Mouse (Mus musculus) MEL (cell line): Measurements from ENCODE around the gene Apoa2. TPM values are rescaled to one million over a fixed set of nuclear protein-coding genes. Genes with fewer than 3 reads are reported as not detected.

Experiments used
- DNase-seq: peaks from one replicate; pipeline ENCODE4 v3.0.0; 2011; ENCODE audit warnings: low read depth, low spot score
- H3K27ac ChIP-seq: 2 replicates; pipeline ENCODE4 v1.5.1; 2012; ENCODE audit warnings: low read depth, mild to moderate bottlenecking, control low read depth, low read length, moderate library complexity; ENCODE audit not compliant: control insufficient read depth
- H3K27me3 ChIP-seq, 2 experiments: fragments of 150-350 bp in 1 of 2; sonication (generic) in 1 of 2; 2 replicates each; pipeline ENCODE4 v1.6.1; 2012; ENCODE audit warnings: low read length in 2 of 2, mild to moderate bottlenecking in 2 of 2, improper control_type of control experiment in 1 of 2, moderate library complexity in 1 of 2; ENCODE audit not compliant: insufficient read depth in 2 of 2, control insufficient read depth in 1 of 2
- H3K36me3 ChIP-seq, 2 experiments: 2 replicates each; pipeline ENCODE4 v1.6.1; 2012 to 2014; ENCODE audit warnings: low read length in 2 of 2, improper control_type of control experiment in 1 of 2, inconsistent platforms in 1 of 2, mild to moderate bottlenecking in 1 of 2; ENCODE audit not compliant: insufficient read depth in 2 of 2, control insufficient read depth in 1 of 2
- H3K4me1 ChIP-seq, 2 experiments: fragments of 150-350 bp in 1 of 2; sonication (generic) in 1 of 2; 2 replicates each; pipeline ENCODE4 v1.6.1; 2012; ENCODE audit warnings: low read length in 2 of 2, improper control_type of control experiment in 1 of 2, mild to moderate bottlenecking in 1 of 2; ENCODE audit not compliant: insufficient read depth in 2 of 2, control insufficient read depth in 1 of 2
- H3K4me3 ChIP-seq, 2 experiments: fragments of 150-350 bp in 1 of 2; sonication (generic) in 1 of 2; 2 replicates each; pipeline ENCODE4 v1.5.1; 2012; ENCODE audit warnings: low read depth in 2 of 2, low read length in 2 of 2, mild to moderate bottlenecking in 2 of 2, moderate library complexity in 2 of 2, control low read depth in 1 of 2, improper control_type of control experiment in 1 of 2; ENCODE audit not compliant: control insufficient read depth in 1 of 2, insufficient read depth in 1 of 2
- H3K79me2 ChIP-seq: 2 replicates; pipeline ENCODE4 v1.6.1; 2012; ENCODE audit warnings: mild to moderate bottlenecking, low read length, moderate library complexity; ENCODE audit not compliant: control insufficient read depth, poor library complexity, insufficient read depth
- H3K9ac ChIP-seq: 2 replicates; pipeline ENCODE4 v1.6.1; 2012; ENCODE audit warnings: low read depth, mild to moderate bottlenecking, control low read depth, low read length, moderate library complexity; ENCODE audit not compliant: control insufficient read depth, poor library complexity, severe bottlenecking
- H3K9me3 ChIP-seq: fragments of 150-350 bp; sonication (generic); replicated peaks from 2 replicates; pipeline ENCODE4 v1.6.1; 2012; ENCODE audit warnings: mild to moderate bottlenecking, low read length, improper control_type of control experiment, moderate library complexity; ENCODE audit not compliant: insufficient read depth
- E2F4 ChIP-seq: IDR thresholded peaks from 2 replicates; pipeline ENCODE4 v1.6.1; 2011; ENCODE audit warnings: low read depth, low read length, improper control_type of control experiment, borderline replicate concordance
- ELF1 ChIP-seq: IDR thresholded peaks from 2 replicates; pipeline ENCODE4 v1.6.1; 2014; ENCODE audit warnings: low read depth, mild to moderate bottlenecking, inconsistent platforms, low read length, improper control_type of control experiment, moderate library complexity
- HCFC1 ChIP-seq: IDR thresholded peaks from 2 replicates; pipeline ENCODE4 v1.6.1; 2012; ENCODE audit warnings: low read depth, mild to moderate bottlenecking, inconsistent platforms, low read length, improper control_type of control experiment, moderate library complexity
- MAFK ChIP-seq: IDR thresholded peaks from 2 replicates; pipeline ENCODE4 v1.6.1; 2011; ENCODE audit warnings: low read depth, mild to moderate bottlenecking, low read length, improper control_type of control experiment, borderline replicate concordance
- MAX ChIP-seq: IDR thresholded peaks from 2 replicates; pipeline ENCODE4 v1.6.1; 2011; ENCODE audit warnings: low read length, improper control_type of control experiment
- MEF2A ChIP-seq: IDR thresholded peaks from 2 replicates; pipeline ENCODE4 v1.6.1; 2014; ENCODE audit warnings: low read depth, mild to moderate bottlenecking, inconsistent platforms, low read length, improper control_type of control experiment; ENCODE audit not compliant: poor library complexity, insufficient replicate concordance, severe bottlenecking; ENCODE audit errors: extremely low read depth
- MXI1 ChIP-seq: IDR thresholded peaks from 2 replicates; pipeline ENCODE4 v1.6.1; 2011; ENCODE audit warnings: mild to moderate bottlenecking, low read depth, low read length, improper control_type of control experiment
- POLR2AphosphoS2 ChIP-seq: IDR thresholded peaks from 2 replicates; pipeline ENCODE4 v1.6.1; 2011; ENCODE audit warnings: low read length, improper control_type of control experiment
- RAD21 ChIP-seq: IDR thresholded peaks from 2 replicates; pipeline ENCODE4 v1.6.1; 2011; ENCODE audit warnings: mild to moderate bottlenecking, low read depth, low read length, improper control_type of control experiment
- SIN3A ChIP-seq: IDR thresholded peaks from 2 replicates; pipeline ENCODE4 v1.6.1; 2012; ENCODE audit warnings: low read length, improper control_type of control experiment, inconsistent platforms
- SMC3 ChIP-seq: IDR thresholded peaks from 2 replicates; pipeline ENCODE4 v1.6.1; 2011; ENCODE audit warnings: low read depth, low read length, improper control_type of control experiment
- UBTF ChIP-seq: IDR thresholded peaks from 2 replicates; pipeline ENCODE4 v1.6.1; 2012; ENCODE audit warnings: low read depth, mild to moderate bottlenecking, inconsistent platforms, low read length, improper control_type of control experiment, moderate library complexity, borderline replicate concordance; ENCODE audit not compliant: insufficient read depth
- USF1 ChIP-seq: IDR thresholded peaks from 2 replicates; pipeline ENCODE4 v1.6.1; 2014; ENCODE audit warnings: low read depth, mild to moderate bottlenecking, inconsistent platforms, low read length, improper control_type of control experiment, moderate library complexity
- ZKSCAN1 ChIP-seq: IDR thresholded peaks from 2 replicates; pipeline ENCODE4 v1.6.1; 2012; ENCODE audit warnings: low read depth, mild to moderate bottlenecking, inconsistent platforms, low read length, improper control_type of control experiment, moderate library complexity
- polyA plus RNA-seq, 2 experiments: library from polyadenylated mRNA; stranded (reverse) in 1 of 2; unstranded in 1 of 2; fragments of >175 nt in 1 of 2; fragments of >200 nt in 1 of 2; gene quantifications; 2 replicates each; pipeline versions ENCODE4 v1.2.1 to v1.2.4; 2012; ENCODE audit warnings: low replicate concordance in 2 of 2, low read depth in 1 of 2; ENCODE audit not compliant: insufficient read length in 2 of 2, insufficient read depth in 1 of 2, missing spikeins in 1 of 2
- total RNA-seq: library from RNA; depleted of rRNA; stranded (reverse); fragments of 300-350 nt; gene quantifications from 2 replicates; pipeline ENCODE4 v1.2.3, GENCODE M21; 2012

Apoa2 gene
- total and polyA plus RNA-seq, 3 experiments: 0.15 TPM; not detected in 2

- H3K9ac ChIP-seq: no peak overlapping the region
- TF ChIP-seq USF1 (no peak), ELF1 (no peak), ZKSCAN1 (no peak), MAX (no peak), MXI1 (no peak), MEF2A (no peak), POLR2AphosphoS2 (no peak), E2F4 (no peak), RAD21 (no peak), HCFC1 (no peak)
- no peak for DNase-seq
- no peaks in the 10 kb centered on the region for H3K27me3 ChIP-seq
- H3K9me3 ChIP-seq: no peaks in the 10 kb centered on the region
- H3K4me1 ChIP-seq: peaks cover 3 to 8% of the 10 kb centered on the region in 2 experiments; a peak in 2 of 4 replicates
- no peak overlapping the region for H3K27ac ChIP-seq
- H3K36me3 ChIP-seq: peaks cover 0 to 8% of the 10 kb centered on the region in 2 experiments; a peak in 2 of 4 replicates
- H3K4me3 ChIP-seq: no peak overlapping the region
- no peaks in the 10 kb centered on the region for H3K79me2 ChIP-seq
Observed at GRCm38 (mm10) chr1:171200769-171201168, 24.1 kb upstream of the Apoa2 start.

- H3K9me3 ChIP-seq: no peaks in the 10 kb centered on the region
Observed at GRCm38 (mm10) chr1:171203471-171204248, 21.2 kb upstream of the Apoa2 start.

GRCm38 (mm10) chr1:171204249-171204644, 20.6 kb upstream of the Apoa2 start:
- peaks cover 0 to 15% of the 10 kb centered on the region in 2 experiments; a peak in 2 of 4 replicates for H3K36me3 ChIP-seq

More at GRCm38 (mm10) chr1:171203471-171204248, 21.2 kb upstream of the Apoa2 start:
- Histone ChIP-seq H3K79me2 (no peaks in the 10 kb centered on the region), H3K9ac (no peak overlapping the region), H3K4me1 (peaks cover 6 to 16% of the 10 kb centered on the region in 2 experiments; a peak in 3 of 4 replicates), H3K27ac (no peak overlapping the region), H3K36me3 (peaks cover 0 to 11% of the 10 kb centered on the region in 2 experiments; a peak in 2 of 4 replicates), H3K27me3 (no peaks in the 10 kb centered on the region), H3K4me3 (no peak overlapping the region)
- TF ChIP-seq USF1: no peak
- no peak for TF ChIP-seq MAFK
- no peak for TF ChIP-seq SIN3A
- DNase-seq: no peak

More at GRCm38 (mm10) chr1:171204249-171204644, 20.6 kb upstream of the Apoa2 start:
- H3K79me2 ChIP-seq: no peaks in the 10 kb centered on the region
- no peak overlapping the region for H3K4me3 ChIP-seq
- no peak overlapping the region for H3K27ac ChIP-seq
- H3K4me1 ChIP-seq: peaks cover 7 to 17% of the 10 kb centered on the region in 2 experiments; a peak in 3 of 4 replicates
- DNase-seq: no peak
- no peak overlapping the region for H3K9ac ChIP-seq
- H3K9me3 ChIP-seq: no peaks in the 10 kb centered on the region
- no peaks in the 10 kb centered on the region for H3K27me3 ChIP-seq
- TF ChIP-seq SMC3 (no peak), USF1 (no peak), UBTF (no peak)
- TF ChIP-seq, all 39 proteins: peak for 0
